Mouse (Mus musculus) kidney, postnatal 10 days (tissue): ENCODE results near the gene Gm4450.
"Not testable (repeated sequence)": the region's sequence is repeated elsewhere in the genome, so short reads cannot be mapped to it uniquely, and the experiment has no call there.

Source experiments
- DNase-seq: peaks from one replicate; pipeline ENCODE4 v3.0.0; 2021; ENCODE audit warnings: mixed read lengths

Gm4450 gene

DNA sequence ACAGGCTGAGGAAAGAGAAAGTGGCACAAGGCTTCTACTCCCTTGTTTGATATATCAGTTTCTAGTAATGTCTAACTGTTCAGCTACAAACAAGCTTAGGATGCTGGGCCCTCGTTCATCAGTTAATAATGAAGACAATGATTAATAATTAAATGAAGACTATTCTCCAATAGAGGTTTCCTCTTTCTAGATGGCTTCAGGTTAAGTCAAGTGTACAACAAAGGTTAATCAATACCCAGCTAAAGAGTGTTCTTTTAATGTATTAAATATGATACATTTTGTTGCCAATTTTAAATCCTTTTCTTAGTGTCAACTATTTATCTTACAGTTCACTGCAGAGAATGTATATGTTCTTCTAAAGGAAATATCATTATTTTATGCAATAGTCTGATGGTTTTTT is at the start of gene Gm4450:
Gene Gm4450 (minus strand): TSS at position 101 of the 400 bp plus-strand sequence.
- not testable (repeated sequence) for DNase-seq

DNA sequence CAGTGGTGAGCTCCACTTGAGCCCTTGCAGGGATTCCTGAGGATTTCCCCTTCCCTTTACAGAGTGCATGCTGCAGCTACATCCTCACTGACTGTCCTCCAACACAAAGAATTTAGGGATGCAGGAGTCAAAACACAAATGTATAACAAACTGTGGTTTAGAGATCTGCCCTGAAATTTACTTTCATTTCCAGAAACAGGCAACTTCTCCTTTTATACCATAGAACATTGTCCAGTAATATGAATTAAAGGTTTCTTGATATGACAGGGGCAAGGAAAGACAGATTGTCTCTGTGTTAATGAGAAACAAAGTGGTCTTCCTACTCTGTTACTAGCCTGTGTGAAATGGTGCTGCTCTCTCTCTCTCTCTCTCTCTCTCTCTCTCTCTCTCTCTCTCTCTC is 40.5 kb upstream of the Gm4450 start:
- not testable (repeated sequence) for DNase-seq

DNA sequence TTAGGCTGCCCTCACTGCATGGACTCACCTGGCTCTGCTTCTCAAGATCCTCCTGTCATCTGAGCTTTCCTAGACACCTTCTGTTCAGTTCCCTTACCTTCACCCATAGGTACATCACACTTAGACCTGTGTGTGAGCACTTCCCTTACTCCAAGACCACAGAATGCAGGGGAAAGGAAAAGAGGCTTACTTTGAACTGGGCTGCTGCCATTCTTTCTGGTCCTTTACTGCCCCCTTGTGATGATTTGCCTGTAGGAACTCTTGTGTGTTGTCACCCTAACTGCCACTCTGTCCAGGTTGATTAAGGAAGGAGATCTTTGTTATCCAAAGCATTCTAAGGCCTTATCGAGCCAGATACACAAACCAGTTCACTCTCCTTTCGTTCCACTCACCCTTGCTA is 39.8 kb upstream of the Gm4450 start:
- DNase-seq = not testable (repeated sequence)

DNA sequence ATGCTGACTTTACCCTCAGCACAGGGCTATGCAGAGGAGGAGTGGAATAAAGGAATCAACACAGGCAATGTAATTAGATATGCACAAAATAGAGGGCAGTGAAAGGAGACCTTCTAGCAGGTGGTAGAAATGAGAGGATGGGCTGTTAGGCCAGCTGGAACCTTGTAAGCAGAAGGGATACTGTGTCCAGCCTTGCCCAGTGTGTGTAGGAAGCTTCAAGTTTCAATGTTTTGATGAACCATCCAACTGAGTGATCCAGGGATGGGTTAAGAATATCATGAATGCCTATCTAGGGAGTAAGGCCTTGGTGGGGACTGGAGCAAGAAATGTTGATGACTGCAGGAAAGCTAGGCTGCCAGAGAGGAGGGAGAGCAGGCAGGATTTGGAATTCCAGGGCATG is 38.1 kb upstream of the Gm4450 start:
- DNase-seq = not testable (repeated sequence)

DNA sequence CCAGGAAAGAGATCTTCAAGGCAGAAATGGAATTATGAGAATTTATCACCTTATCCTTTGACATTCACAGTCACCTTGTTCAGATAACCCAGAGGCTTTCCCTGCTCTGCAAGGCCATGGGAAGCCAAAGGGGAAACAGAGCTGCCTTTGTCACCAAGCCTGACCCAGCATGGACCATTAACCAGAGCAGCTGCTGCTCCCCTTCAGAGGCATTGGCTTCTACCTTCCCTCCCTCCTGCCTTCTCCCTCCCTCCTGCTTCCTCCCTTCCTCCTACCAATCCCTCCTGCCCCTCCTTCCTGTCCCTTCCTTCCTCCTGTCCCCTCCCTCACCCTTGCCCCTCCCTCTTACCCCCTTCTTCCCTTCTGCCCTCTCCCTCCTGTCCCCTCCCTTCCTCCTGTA is 37.3 kb upstream of the Gm4450 start:
- DNase-seq = not testable (repeated sequence)

DNA sequence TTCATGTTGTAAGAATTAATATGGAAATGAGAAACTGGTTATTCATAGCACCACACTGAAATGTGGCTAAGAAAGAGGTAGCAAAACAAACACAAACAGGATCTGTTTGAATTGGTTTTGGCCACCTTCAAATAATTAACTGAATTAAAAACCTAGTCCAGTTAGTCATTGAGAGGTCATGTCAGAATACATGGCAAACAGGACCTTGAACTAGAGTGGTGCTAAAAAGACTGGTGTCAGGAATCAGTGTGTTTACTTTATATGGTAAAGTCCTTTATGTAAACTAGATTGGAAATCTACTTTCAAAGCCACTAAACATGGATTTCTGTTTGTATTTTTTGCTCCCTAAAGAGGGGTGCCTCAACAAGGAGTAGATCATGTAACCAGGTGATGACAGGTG is 14.6 kb upstream of the Gm4450 start:
- not testable (repeated sequence) for DNase-seq

DNA sequence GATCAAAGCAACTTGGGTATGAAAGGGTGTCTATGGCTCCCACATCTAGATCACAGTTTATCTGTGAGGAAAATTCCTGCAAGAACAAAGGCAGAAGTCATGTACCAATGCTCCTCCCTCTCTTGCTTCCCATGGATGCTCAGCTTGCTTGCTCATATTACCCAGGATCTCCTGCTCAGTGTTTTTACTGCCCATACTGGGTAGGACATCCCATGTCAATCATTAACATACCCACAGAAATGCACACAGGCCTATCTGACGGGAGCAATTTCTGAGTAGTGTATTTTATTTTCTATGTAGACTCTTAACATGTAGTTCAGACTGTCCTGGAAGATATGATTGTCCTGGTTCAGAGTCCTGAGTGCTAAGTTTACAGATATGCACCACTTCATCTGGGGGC is 14.1 kb upstream of the Gm4450 start:
- DNase-seq = not testable (repeated sequence)

DNA sequence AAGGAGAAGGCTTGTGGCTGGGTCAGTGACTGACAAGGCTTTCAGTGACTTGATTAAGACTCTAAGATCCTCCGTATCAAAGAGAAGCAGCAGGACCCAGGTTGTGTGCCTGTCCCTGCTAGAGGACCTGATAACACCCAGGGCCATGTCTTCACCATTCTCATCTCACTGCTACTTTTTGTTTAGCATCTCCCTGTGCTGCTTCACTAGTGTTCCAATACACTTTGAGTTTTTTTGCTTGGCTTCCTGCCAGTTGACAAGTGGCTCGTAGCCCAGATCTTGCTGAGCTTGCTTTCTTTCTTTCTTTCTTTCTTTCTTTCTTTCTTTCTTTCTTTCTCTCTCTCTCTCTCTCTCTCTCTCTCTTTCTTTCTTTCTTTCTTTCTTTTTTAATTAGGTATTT is 12.4 kb upstream of the Gm4450 start:
- DNase-seq = not testable (repeated sequence)

DNA sequence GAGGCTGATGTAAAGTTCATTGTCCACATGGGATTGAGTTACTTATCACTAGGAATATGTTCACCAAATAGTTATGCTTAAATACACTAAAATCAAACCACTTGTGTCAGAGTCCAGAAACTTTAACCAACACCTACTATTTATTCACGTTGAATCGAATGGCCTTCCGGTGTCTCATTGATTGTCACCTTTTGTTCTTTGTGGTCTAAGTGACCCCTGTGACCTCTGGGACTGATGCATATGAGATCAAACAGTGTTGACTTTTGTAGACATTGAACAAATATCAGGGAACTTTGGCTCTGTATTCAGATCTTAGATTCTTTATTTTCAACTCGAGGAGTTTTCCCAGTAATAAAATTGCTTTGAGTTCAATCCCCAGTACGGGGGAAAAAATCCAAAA is 3.1 kb downstream of the Gm4450 start:
- DNase-seq = not testable (repeated sequence)

DNA sequence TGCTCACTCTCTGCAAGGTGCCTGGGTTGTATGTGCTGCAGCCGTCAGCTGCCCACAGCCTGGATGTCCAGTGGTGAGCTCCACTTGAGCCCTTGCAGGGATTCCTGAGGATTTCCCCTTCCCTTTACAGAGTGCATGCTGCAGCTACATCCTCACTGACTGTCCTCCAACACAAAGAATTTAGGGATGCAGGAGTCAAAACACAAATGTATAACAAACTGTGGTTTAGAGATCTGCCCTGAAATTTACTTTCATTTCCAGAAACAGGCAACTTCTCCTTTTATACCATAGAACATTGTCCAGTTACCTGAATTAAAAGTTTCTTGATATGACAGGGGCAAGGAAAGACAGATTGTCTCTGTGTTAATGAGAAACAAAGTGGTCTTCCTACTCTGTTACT is 13.0 kb downstream of the Gm4450 start:
- DNase-seq = not testable (repeated sequence)

DNA sequence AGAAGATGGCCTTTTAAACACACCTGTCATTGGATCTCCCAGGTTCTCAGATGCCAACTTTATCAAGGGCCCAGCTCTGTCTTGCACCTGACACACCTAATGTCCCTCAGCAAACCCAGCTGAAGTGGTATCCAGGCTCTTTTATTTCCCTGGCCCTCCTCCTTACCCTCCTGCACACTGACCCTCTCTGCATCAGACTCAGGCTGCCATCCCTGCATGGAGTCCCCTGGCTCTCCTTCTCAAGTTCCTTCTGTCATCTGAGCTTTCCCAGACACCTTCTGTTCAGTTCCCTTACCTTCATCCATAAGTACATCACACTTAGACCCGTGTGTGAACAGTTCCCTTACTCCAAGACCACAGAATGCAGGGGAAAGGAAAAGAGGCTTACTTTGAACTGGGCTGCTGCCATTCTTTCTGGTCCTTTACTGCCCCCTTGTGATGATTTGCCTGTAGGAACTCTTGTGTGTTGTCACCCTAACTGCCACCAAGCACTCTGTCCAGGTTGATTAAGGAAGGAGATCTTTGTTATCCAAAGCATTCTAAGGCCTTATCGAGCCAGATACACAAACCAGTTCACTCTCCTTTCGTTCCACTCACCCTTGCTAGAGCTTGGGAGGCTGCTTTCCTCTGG is 13.7 kb downstream of the Gm4450 start:
- DNase-seq = not testable (repeated sequence)

DNA sequence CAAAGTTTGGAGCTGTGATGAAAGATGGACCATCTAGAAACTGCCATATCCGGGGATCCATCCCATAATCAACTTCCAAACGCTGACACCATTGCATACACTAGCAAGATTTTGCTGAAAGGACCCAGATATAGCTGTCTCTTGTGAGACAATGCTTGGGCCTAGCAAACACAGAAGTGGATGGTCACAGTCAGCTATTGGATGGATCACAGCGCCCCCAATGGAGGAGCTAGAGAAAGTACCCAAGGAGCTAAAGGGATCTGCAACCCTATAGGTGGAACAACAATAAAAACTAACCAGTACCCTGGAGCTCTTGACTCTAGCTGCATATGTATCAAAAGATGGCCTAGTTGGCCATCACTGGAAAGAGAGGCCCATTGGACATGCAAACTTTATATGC is 14.7 kb downstream of the Gm4450 start:
- DNase-seq = not testable (repeated sequence)

DNA sequence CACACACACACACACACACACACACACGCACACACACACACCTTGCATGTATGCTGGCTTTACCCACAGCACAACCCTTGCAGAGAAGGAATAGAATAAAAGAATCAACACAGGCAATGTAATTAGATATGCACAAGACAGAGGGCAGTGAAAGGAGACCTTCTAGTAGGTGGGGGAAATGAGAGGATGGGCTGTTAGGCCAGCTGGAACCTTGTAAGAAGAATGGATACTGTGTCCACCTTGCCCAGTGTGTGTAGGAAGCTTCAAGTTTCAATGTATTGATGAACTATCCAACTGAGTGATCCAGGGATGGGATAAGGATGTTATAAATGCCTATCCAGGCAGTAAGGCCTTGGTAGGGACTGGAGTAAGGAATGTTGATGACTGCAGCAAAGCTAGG is 21.9 kb downstream of the Gm4450 start:
- no peak for DNase-seq

DNA sequence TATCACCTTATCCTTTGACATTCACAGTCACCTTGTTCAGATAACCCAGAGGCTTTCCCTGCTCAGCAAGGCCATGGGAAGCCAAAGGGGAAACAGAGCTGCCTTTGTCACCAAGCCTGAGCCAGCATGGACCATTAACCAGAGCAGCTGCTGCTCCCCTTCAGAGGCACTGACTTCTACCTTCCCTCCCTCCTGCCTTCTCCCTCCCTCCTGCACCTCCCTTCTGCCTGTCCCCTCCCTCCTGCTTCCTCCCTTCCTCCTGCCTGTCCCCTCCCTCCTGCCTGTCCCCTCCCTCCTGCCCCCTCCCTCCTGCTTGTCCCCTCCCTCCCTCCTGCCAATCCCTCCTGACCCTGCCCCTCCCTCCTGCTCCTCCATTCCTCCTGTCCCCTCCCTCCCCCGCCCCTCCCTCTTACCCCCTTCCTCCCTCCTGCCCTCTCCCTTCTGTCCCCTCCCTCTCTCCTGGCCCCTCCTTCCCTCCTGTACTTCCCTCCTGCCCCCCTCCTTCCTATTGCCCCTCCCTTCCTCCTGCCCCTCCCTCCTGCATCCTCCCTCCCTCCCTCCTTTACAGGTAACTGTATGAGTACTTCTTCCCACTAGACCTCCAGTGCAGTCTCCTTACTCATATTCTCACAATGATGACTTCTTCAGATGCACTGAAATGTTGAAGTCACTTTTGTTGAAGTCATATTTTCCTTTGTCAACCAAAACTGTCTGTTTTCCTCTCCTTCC is 22.7 kb downstream of the Gm4450 start:
- DNase-seq = no peak

DNA sequence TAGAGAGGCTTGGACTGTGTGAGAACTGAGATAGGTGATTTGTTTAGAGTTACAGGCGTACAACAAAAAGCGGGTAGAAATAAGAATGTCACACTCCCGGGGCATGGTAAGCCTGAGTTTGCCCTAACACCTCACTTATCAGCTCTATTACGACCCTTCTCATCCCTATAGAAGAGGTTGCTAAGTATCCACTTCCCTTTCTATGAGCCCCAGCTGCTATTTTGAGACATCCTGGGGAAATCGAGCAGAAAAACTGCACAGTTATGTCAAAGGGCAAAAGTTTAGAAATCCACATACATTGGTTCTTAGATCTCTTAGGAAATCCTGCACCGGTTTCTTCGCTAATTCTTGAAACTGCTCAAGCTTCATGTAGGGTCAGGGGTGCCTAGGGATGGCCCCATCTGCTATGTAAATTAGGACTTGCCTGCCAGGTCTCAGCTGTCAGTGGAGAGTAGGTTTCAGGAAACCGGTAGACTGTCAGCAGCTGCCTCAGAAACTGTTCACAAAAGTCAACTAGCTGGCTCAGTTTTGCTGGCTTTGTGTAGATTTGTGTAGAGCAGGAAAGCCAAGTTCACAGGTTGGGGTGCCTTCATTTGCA is 27.9 kb downstream of the Gm4450 start:
- no peak for DNase-seq

DNA sequence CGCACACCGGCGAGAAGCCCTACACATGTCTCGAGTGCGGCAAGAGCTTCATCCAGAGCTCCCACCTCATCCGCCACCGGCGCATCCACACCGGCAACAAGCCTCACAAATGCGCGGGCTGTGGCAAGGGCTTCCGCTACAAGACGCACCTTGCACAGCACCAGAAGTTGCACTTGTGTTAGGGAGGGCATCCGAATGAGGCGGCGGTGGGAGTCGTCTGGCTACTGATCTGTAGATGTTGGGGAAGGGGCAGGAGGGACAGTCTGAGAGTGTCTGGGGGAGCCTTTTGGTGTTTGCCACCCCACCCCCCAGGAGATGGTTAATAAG is 28.5 kb downstream of the Gm4450 start:
- DNase-seq = peak; percentile 38

DNA sequence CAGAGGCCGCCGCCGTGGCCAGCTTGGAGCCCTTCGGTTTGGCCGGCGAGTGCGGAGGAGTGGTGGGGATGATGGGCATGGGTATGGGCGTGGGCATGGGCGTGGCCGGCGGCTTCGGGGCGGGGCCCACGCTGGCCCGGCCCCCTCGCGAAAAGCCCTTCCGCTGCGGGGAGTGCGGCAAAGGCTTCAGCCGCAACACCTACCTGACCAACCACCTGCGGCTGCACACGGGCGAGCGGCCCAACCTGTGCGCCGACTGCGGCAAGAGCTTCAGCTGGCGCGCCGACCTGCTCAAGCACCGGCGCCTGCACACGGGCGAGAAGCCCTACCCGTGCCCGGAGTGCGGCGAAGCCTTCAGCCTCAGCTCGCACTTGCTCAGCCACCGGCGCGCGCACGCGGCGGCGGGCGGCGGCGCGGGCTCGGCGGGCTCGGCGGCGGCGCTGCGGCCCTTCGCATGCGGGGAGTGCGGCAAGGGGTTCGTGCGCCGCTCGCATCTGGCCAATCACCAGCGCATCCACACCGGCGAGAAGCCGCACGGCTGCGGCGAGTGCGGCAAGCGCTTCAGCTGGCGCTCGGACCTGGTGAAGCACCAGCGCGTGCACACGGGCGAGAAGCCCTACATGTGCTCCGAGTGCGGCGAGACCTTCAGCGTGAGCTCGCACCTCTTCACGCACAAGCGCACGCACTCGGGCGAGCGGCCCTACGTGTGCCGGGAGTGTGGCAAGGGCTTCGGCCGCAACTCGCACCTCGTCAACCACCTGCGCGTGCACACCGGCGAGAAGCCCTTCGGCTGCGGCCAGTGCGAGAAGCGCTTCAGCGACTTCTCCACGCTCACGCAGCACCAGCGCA is 29.1 kb downstream of the Gm4450 start:
- peak; percentile 86 for DNase-seq

DNA sequence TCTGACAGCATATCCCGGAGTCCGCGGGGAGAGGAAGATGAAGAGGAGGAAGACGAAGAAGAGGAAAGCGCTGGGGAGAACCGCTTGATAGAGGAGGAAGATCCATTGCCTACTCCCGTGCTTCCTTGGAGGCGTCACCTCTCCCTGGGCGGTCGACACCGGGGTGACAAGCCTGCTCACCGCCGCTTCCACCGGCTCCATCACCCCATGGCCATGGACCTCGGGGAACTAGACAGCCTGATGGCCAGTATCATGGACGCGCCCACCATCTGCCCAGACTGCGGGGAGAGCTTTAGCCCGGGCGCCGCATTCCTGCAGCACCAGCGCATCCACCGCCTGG is 29.7 kb downstream of the Gm4450 start:
- DNase-seq = no peak

DNA sequence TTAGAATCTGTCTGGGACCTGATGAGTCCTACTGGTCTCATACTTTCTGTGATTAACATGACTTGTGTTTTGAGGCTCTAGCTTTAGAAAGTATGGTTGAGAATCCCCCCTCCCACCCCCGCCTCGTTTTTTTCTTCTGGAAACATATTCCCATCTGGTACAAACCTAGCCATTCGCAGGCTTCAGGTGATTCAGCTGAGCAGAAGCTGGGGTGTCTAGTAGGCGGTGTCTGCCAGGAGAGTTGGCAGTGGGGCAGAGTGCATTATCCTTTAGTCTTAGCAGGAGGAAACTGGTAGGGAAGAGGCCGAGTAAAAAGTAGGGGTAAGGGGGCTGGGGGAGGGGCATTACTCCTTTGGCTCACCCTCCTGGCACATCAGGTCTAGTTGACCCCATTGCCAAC is 30.2 kb downstream of the Gm4450 start:
- no peak for DNase-seq

DNA sequence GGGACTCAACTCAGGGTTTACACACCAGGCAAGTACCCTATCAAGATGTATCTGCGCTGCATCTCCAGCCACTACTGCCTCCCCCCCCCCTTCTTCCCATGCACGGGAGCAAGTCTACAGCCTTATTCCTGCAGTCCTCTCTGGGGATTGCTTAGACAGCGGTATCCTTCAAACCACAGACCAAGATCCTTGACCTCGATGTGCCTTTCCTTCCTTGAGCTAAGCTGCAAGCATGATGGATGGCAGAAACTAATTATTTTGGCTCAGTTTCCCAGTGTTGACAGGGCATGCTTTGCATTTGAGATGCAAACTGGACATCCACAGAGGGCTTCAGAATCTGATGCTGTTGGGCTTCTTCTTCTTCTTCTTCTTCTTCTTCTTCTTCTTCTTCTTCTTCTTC is 34.0 kb downstream of the Gm4450 start:
- peak; percentile 26 for DNase-seq

DNA sequence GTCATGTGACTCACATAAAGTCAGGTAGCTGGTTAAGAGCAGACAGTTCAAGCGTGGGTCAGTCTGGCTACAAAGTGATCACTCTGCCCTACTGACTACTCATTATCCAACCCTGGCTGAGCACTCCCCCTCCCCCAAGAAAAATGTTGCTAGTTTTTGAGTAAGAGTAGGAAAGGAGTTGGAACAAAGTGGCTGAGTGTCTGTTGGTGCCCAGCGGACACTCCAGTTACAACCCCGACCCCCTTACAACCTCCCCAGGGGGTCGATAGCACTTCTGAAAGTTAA is 37.2 kb downstream of the Gm4450 start:
- DNase-seq = peak; percentile 63

DNA sequence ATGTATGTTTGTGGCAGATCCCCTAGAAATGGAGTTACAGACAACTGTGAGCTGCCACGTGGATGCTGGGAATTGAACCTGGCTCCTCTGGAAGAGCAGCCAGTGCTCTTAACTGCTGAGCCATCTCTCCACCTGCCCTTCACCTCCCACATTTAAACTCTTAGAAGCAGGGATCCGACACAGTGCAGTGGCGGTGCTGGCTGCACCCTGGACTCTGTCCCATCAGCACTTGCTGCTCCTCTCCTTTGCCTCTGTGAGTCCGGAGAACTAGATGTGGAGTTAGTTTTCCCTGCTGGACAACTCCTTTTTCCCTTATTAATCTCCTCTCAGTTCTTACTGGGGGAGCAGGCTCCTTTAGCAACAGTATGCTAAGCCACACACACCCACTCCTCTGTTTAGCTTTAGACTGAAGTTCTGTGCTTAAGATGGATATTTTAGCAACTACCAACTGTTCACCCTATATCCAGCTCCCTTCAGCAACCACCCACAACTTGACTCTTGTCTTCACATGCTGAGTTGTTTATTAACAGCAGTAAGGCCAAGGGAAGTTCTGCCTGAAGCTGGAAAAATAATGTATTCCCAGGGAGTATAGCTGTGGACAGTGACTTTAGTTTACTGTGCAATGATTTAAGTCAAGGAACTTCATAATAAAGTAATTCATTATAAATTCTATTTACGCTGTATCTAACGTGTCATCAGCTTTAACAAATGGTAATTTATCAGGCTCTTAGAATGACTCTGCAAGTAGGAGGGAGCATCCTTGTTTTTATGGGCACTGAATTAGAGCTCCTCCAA is 37.7 kb downstream of the Gm4450 start:
- peak; percentile 35 for DNase-seq

DNA sequence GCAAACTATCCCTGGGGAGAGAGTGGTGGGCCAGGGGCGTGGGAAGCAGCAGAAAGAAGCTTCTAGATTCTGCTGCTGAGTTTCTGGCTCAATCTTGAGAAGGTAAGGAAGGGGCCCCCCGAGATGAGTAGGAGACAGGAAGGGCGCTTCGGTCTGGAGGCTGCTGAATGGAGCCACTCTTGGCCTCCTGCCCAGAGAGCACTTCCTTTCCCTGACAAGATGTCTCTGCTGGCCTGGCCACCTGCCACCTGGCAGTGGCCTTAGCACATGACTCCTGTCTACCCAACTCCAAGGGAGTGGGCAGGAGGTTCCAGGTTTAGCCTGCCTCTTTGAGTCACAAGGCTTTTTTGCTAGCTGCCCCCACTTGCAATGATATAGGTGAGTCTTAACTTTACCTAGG is 39.6 kb downstream of the Gm4450 start:
- DNase-seq = peak; percentile 96
